Mouse (Mus musculus) MEL (cell line): ENCODE measurements at regions not wholly inside any gene's neighbourhood (a gene's known extent, or its start where the extent isn't known, plus 50 kb on each side); places are given as distances from the start of the nearest gene placed in this dataset.

Source experiments
- DNase-seq: peaks from one replicate; pipeline ENCODE4 v3.0.0; 2011; ENCODE audit warnings: low read depth, low spot score
- H3K27ac ChIP-seq: 2 replicates; pipeline ENCODE4 v1.5.1; 2012; ENCODE audit warnings: low read depth, mild to moderate bottlenecking, control low read depth, low read length, moderate library complexity; ENCODE audit not compliant: control insufficient read depth
- H3K27me3 ChIP-seq, 2 experiments: fragments of 150-350 bp in 1 of 2; sonication (generic) in 1 of 2; 2 replicates each; pipeline ENCODE4 v1.6.1; 2012; ENCODE audit warnings: low read length in 2 of 2, mild to moderate bottlenecking in 2 of 2, improper control_type of control experiment in 1 of 2, moderate library complexity in 1 of 2; ENCODE audit not compliant: insufficient read depth in 2 of 2, control insufficient read depth in 1 of 2
- H3K36me3 ChIP-seq, 2 experiments: 2 replicates each; pipeline ENCODE4 v1.6.1; 2012 to 2014; ENCODE audit warnings: low read length in 2 of 2, improper control_type of control experiment in 1 of 2, inconsistent platforms in 1 of 2, mild to moderate bottlenecking in 1 of 2; ENCODE audit not compliant: insufficient read depth in 2 of 2, control insufficient read depth in 1 of 2
- H3K4me1 ChIP-seq, 2 experiments: fragments of 150-350 bp in 1 of 2; sonication (generic) in 1 of 2; 2 replicates each; pipeline ENCODE4 v1.6.1; 2012; ENCODE audit warnings: low read length in 2 of 2, improper control_type of control experiment in 1 of 2, mild to moderate bottlenecking in 1 of 2; ENCODE audit not compliant: insufficient read depth in 2 of 2, control insufficient read depth in 1 of 2
- H3K4me3 ChIP-seq, 2 experiments: fragments of 150-350 bp in 1 of 2; sonication (generic) in 1 of 2; 2 replicates each; pipeline ENCODE4 v1.5.1; 2012; ENCODE audit warnings: low read depth in 2 of 2, low read length in 2 of 2, mild to moderate bottlenecking in 2 of 2, moderate library complexity in 2 of 2, control low read depth in 1 of 2, improper control_type of control experiment in 1 of 2; ENCODE audit not compliant: control insufficient read depth in 1 of 2, insufficient read depth in 1 of 2
- H3K79me2 ChIP-seq: 2 replicates; pipeline ENCODE4 v1.6.1; 2012; ENCODE audit warnings: mild to moderate bottlenecking, low read length, moderate library complexity; ENCODE audit not compliant: control insufficient read depth, poor library complexity, insufficient read depth
- H3K9ac ChIP-seq: 2 replicates; pipeline ENCODE4 v1.6.1; 2012; ENCODE audit warnings: low read depth, mild to moderate bottlenecking, control low read depth, low read length, moderate library complexity; ENCODE audit not compliant: control insufficient read depth, poor library complexity, severe bottlenecking
- H3K9me3 ChIP-seq: fragments of 150-350 bp; sonication (generic); replicated peaks from 2 replicates; pipeline ENCODE4 v1.6.1; 2012; ENCODE audit warnings: mild to moderate bottlenecking, low read length, improper control_type of control experiment, moderate library complexity; ENCODE audit not compliant: insufficient read depth
- BHLHE40 ChIP-seq: IDR thresholded peaks from 2 replicates; pipeline ENCODE4 v1.6.1; 2012; ENCODE audit warnings: low read depth, mild to moderate bottlenecking, inconsistent platforms, low read length, improper control_type of control experiment, borderline replicate concordance
- CTCF ChIP-seq, 3 experiments: IDR thresholded peaks in 2 of 3; conservative IDR thresholded peaks in 1 of 3; 2 replicates each; pipeline ENCODE4 v1.5.1; 2011 to 2012; ENCODE audit warnings: low read length in 3 of 3, low read depth in 2 of 3, mild to moderate bottlenecking in 2 of 3, improper control_type of control experiment in 1 of 3, inconsistent platforms in 1 of 3, mixed read lengths in 1 of 3, moderate library complexity in 1 of 3; ENCODE audit not compliant: control insufficient read depth in 1 of 3, insufficient read depth in 1 of 3, poor library complexity in 1 of 3, severe bottlenecking in 1 of 3
- E2F4 ChIP-seq: IDR thresholded peaks from 2 replicates; pipeline ENCODE4 v1.6.1; 2011; ENCODE audit warnings: low read depth, low read length, improper control_type of control experiment, borderline replicate concordance
- ELF1 ChIP-seq: IDR thresholded peaks from 2 replicates; pipeline ENCODE4 v1.6.1; 2014; ENCODE audit warnings: low read depth, mild to moderate bottlenecking, inconsistent platforms, low read length, improper control_type of control experiment, moderate library complexity
- EP300 ChIP-seq, 2 experiments: IDR thresholded peaks; 2 replicates each; pipeline ENCODE4 v1.6.1; 2011; ENCODE audit warnings: improper control_type of control experiment in 2 of 2, low read length in 2 of 2, low read depth in 1 of 2, mild to moderate bottlenecking in 1 of 2
- ETS1 ChIP-seq: IDR thresholded peaks from 2 replicates; pipeline ENCODE4 v1.6.1; 2012; ENCODE audit warnings: low read depth, mild to moderate bottlenecking, inconsistent platforms, low read length, improper control_type of control experiment, moderate library complexity
- GATA1 ChIP-seq: IDR thresholded peaks from 2 replicates; pipeline ENCODE4 v1.6.1; 2011; ENCODE audit warnings: low read depth, low read length, improper control_type of control experiment
- KAT2A ChIP-seq: conservative IDR thresholded peaks from 2 replicates; pipeline ENCODE4 v1.6.1; 2012; ENCODE audit warnings: low read depth, low read length, improper control_type of control experiment, inconsistent platforms
- MAFK ChIP-seq: IDR thresholded peaks from 2 replicates; pipeline ENCODE4 v1.6.1; 2011; ENCODE audit warnings: low read depth, mild to moderate bottlenecking, low read length, improper control_type of control experiment, borderline replicate concordance
- MAX ChIP-seq: IDR thresholded peaks from 2 replicates; pipeline ENCODE4 v1.6.1; 2011; ENCODE audit warnings: low read length, improper control_type of control experiment
- MAZ ChIP-seq: IDR thresholded peaks from 2 replicates; pipeline ENCODE4 v1.6.1; 2012; ENCODE audit warnings: low read depth, mild to moderate bottlenecking, inconsistent platforms, low read length, improper control_type of control experiment
- MEF2A ChIP-seq: IDR thresholded peaks from 2 replicates; pipeline ENCODE4 v1.6.1; 2014; ENCODE audit warnings: low read depth, mild to moderate bottlenecking, inconsistent platforms, low read length, improper control_type of control experiment; ENCODE audit not compliant: poor library complexity, insufficient replicate concordance, severe bottlenecking; ENCODE audit errors: extremely low read depth
- MYC ChIP-seq: IDR thresholded peaks from 2 replicates; pipeline ENCODE4 v1.6.1; 2011; ENCODE audit warnings: low read depth, mild to moderate bottlenecking, low read length, improper control_type of control experiment, moderate library complexity
- NELFE ChIP-seq: IDR thresholded peaks from 2 replicates; pipeline ENCODE4 v1.6.1; 2011; ENCODE audit warnings: low read depth, low read length, improper control_type of control experiment
- NRF1 ChIP-seq: IDR thresholded peaks from 2 replicates; pipeline ENCODE4 v1.6.1; 2014; ENCODE audit warnings: low read depth, mild to moderate bottlenecking, inconsistent platforms, low read length, improper control_type of control experiment, moderate library complexity; ENCODE audit not compliant: poor library complexity, insufficient read depth, severe bottlenecking
- POLR2A ChIP-seq, 2 experiments: IDR thresholded peaks; 2 replicates each; pipeline ENCODE4 v1.6.1; 2011 to 2012; ENCODE audit warnings: low read length in 2 of 2, mild to moderate bottlenecking in 2 of 2, control low read depth in 1 of 2, improper control_type of control experiment in 1 of 2, low read depth in 1 of 2, moderate library complexity in 1 of 2; ENCODE audit not compliant: control insufficient read depth in 1 of 2, insufficient read depth in 1 of 2, poor library complexity in 1 of 2
- SIN3A ChIP-seq: IDR thresholded peaks from 2 replicates; pipeline ENCODE4 v1.6.1; 2012; ENCODE audit warnings: low read length, improper control_type of control experiment, inconsistent platforms
- SMC3 ChIP-seq: IDR thresholded peaks from 2 replicates; pipeline ENCODE4 v1.6.1; 2011; ENCODE audit warnings: low read depth, low read length, improper control_type of control experiment
- TAL1 ChIP-seq: IDR thresholded peaks from 2 replicates; pipeline ENCODE4 v1.6.1; 2012; ENCODE audit warnings: mild to moderate bottlenecking, inconsistent platforms, low read length, moderate library complexity, mixed read lengths
- TBP ChIP-seq: IDR thresholded peaks from 2 replicates; pipeline ENCODE4 v1.8.0; 2011; ENCODE audit warnings: low read depth, low read length, improper control_type of control experiment
- UBTF ChIP-seq: IDR thresholded peaks from 2 replicates; pipeline ENCODE4 v1.6.1; 2012; ENCODE audit warnings: low read depth, mild to moderate bottlenecking, inconsistent platforms, low read length, improper control_type of control experiment, moderate library complexity, borderline replicate concordance; ENCODE audit not compliant: insufficient read depth
- USF1 ChIP-seq: IDR thresholded peaks from 2 replicates; pipeline ENCODE4 v1.6.1; 2014; ENCODE audit warnings: low read depth, mild to moderate bottlenecking, inconsistent platforms, low read length, improper control_type of control experiment, moderate library complexity
- USF2 ChIP-seq, 2 experiments: IDR thresholded peaks; 2 replicates each; pipeline ENCODE4 v1.6.1; 2011 to 2012; ENCODE audit warnings: improper control_type of control experiment in 2 of 2, low read length in 2 of 2, borderline replicate concordance in 1 of 2, inconsistent platforms in 1 of 2, low read depth in 1 of 2, mild to moderate bottlenecking in 1 of 2; ENCODE audit not compliant: insufficient read depth in 1 of 2
- ZC3H11A ChIP-seq: IDR thresholded peaks from 2 replicates; pipeline ENCODE4 v1.6.1; 2012; ENCODE audit warnings: low read depth, mild to moderate bottlenecking, inconsistent platforms, low read length, improper control_type of control experiment
- ZMIZ1 ChIP-seq: IDR thresholded peaks from 2 replicates; pipeline ENCODE4 v1.6.1; 2012; ENCODE audit warnings: low read depth, mild to moderate bottlenecking, inconsistent platforms, low read length, improper control_type of control experiment, moderate library complexity
- ZNF384 ChIP-seq: IDR thresholded peaks from 2 replicates; pipeline ENCODE4 v1.6.1; 2012; ENCODE audit warnings: low read depth, mild to moderate bottlenecking, inconsistent platforms, low read length, improper control_type of control experiment

DNA sequence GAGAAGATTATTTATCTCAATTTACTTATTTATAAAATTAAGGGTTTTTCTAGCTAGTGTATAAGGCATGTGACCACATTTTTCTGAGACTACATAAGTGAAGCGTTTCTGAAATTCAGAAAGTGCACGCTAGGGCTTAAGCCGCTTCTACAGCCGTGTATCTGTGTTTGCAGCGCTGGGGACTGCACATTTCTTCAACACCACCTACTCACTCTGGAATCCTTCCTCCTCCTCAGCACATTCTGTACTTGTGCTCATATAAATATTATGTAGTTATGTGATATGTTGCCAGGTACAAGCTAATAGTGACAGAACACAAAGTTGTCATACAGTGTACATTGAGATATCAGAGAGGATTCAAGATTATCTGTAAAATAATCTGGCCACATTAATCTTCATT is 251.0 kb upstream of the Slc30a5 start:
- TF ChIP-seq KAT2A (no peak), E2F4 (no peak), ZMIZ1 (no peak), TBP (no peak), MAZ (no peak), USF1 (no peak), UBTF (no peak), BHLHE40 (no peak), EP300 (IDR thresholded peaks at IDR 0.05; ENCODE audit: low read depth in 1 of 2, low read length in 2 of 2) (no peak), POLR2A (IDR thresholded peaks at IDR 0.05; ENCODE audit: control insufficient read depth in 1 of 2, insufficient read depth in 1 of 2, low read depth in 1 of 2, low read length in 2 of 2, poor library complexity in 1 of 2) (no peak), ZC3H11A (no peak), MYC (no peak), MAX (no peak), CTCF (IDR thresholded peaks at IDR 0.05 in 2 of 3, conservative IDR thresholded peaks at IDR 0.05 in 1 of 3; ENCODE audit: control insufficient read depth in 1 of 3, insufficient read depth in 1 of 3, low read depth in 2 of 3, low read length in 3 of 3, poor library complexity in 1 of 3, severe bottlenecking in 1 of 3) (no peak), ETS1 (no peak), ZNF384 (no peak), SIN3A (no peak), GATA1 (no peak)
- TF ChIP-seq, all 39 proteins: peak for 0
- no peak for DNase-seq
- Histone ChIP-seq H3K27ac (no peak overlapping the region), H3K4me1 (no peaks in the 10 kb centered on the region), H3K27me3 (no peaks in the 10 kb centered on the region), H3K9ac (no peak overlapping the region), H3K4me3 (no peak overlapping the region), H3K9me3 (no peaks in the 10 kb centered on the region), H3K36me3 (no peaks in the 10 kb centered on the region), H3K79me2 (no peaks in the 10 kb centered on the region)

DNA sequence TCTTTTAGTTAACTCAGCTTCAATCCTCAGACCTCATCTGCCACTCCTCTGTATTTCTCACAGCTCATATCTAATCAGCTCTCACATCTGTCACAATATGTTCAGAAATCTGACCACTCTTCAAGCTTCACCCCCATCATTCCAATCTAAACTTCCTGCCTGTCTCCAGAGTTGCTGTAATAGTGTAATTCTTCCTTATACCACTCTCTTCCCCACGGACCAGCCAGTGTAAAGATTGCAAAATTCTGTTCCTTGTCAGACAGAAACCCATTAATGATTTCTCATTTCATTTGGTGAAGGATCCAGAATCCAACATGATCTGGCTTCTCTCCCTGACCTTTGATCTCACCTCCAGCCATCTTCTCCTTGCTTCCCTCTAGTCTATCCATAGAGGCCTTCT is 250.2 kb upstream of the Slc30a5 start:
- no peak overlapping the region for H3K27ac ChIP-seq
- no peaks in the 10 kb centered on the region for H3K79me2 ChIP-seq
- H3K9ac ChIP-seq: no peak overlapping the region
- TF ChIP-seq MEF2A: no peak
- no peak for TF ChIP-seq ZMIZ1
- no peak for TF ChIP-seq SMC3
- TF ChIP-seq EP300 (IDR thresholded peaks at IDR 0.05; ENCODE audit: low read depth in 1 of 2, low read length in 2 of 2): no peak
- TF ChIP-seq BHLHE40: no peak
- no peak for TF ChIP-seq TAL1
- TF ChIP-seq USF2 (IDR thresholded peaks at IDR 0.05; ENCODE audit: borderline replicate concordance in 1 of 2, insufficient read depth in 1 of 2, low read depth in 1 of 2, low read length in 2 of 2): no peak
- TF ChIP-seq MAFK: no peak
- no peak for TF ChIP-seq NRF1
- TF ChIP-seq NELFE: no peak
- no peak for TF ChIP-seq ETS1
- no peak for TF ChIP-seq ELF1
- no peaks in the 10 kb centered on the region for H3K4me1 ChIP-seq
- no peaks in the 10 kb centered on the region; a peak in 1 of 4 replicates for H3K27me3 ChIP-seq
- DNase-seq: no peak
- no peaks in the 10 kb centered on the region for H3K36me3 ChIP-seq
- H3K9me3 ChIP-seq: no peaks in the 10 kb centered on the region
- H3K4me3 ChIP-seq: no peak overlapping the region
